Mouse (Mus musculus) embryonic fibroblast, embryonic 13.5 days (primary cell): Measurements from ENCODE around the gene Washc3.

ENCODE experiments used
- CTCF ChIP-seq: IDR thresholded peaks from 2 replicates; pipeline ENCODE4 v1.5.1; 2011; ENCODE audit warnings: mild to moderate bottlenecking, control low read depth, low read length, moderate library complexity, borderline replicate concordance; ENCODE audit not compliant: insufficient read depth
- POLR2A ChIP-seq: IDR thresholded peaks from 2 replicates; pipeline ENCODE4 v1.6.1; 2011; ENCODE audit warnings: low read depth, mild to moderate bottlenecking, control low read depth, low read length, moderate library complexity

DNA sequence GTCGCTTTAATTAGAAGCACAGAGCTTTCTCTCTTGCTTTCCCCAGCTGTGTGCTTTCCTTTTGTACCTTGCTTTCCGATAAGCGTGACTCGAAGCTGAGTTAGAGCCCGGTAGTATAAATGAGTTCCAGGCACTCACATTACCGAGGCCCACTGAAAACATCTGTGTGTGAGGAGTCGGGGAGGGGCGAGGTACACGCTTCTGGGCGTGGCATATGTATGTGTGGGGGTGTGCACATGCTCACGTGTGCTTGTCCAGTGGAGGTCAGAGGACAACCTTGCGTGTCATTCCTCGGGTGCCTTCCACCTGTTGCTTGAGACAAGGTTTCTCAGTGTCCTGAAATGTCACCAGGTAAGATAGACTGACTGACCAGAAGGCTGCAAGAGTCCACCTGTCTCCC is 43.8 kb downstream of the Washc3 start:
- no peak for TF ChIP-seq POLR2A
- no peak for TF ChIP-seq CTCF
